Mouse (Mus musculus) liver, embryonic 14.5 days (tissue): ENCODE data around the gene Adam17. TPM values are rescaled to one million over a fixed set of nuclear protein-coding genes. Genes with fewer than 3 reads are reported as not detected.
A peak's percentile ranks its signal among the peaks of the same experiment; 100 is the strongest.

Experiments
- ATAC-seq: fragments of 200-750 bp; cut with Nextera tagmentation; 2 replicates; pipeline ENCODE4 v1.8.0; 2017; ENCODE audit warnings: moderate number of reproducible peaks, mild to moderate bottlenecking, moderate library complexity; ENCODE audit not compliant: insufficient read depth
- DNase-seq, 3 experiments: peaks; one replicate each; pipeline ENCODE4 v3.0.0-alpha.2; 2012 to 2013; ENCODE audit warnings: low read depth in 3 of 3, low spot score in 3 of 3
- H3K27ac ChIP-seq: fragments of 300-500 bp; sonication (generic); 2 replicates; pipeline ENCODE4 v1.5.1; 2014; ENCODE audit warnings: moderate library complexity, mild to moderate bottlenecking, control low read depth, inconsistent platforms
- H3K27me3 ChIP-seq: fragments of 300-500 bp; sonication (generic); 2 replicates; pipeline ENCODE4 v1.6.1; 2014; ENCODE audit warnings: mild to moderate bottlenecking, low read length, moderate library complexity; ENCODE audit not compliant: control insufficient read depth, insufficient read depth
- H3K36me3 ChIP-seq: fragments of 300-500 bp; sonication (generic); replicated peaks from 2 replicates; pipeline ENCODE4 v1.6.1; 2014; ENCODE audit warnings: low read depth; ENCODE audit not compliant: control insufficient read depth, insufficient read depth
- H3K4me1 ChIP-seq, 2 experiments: fragments of 200-500 bp in 1 of 2; fragments of 300-500 bp in 1 of 2; sonication (generic) in 1 of 2; replicated peaks; 2 replicates each; pipeline ENCODE4 v1.6.1; 2012 to 2014; ENCODE audit warnings: antibody characterized with exemption in 1 of 2, inconsistent platforms in 1 of 2, low read length in 1 of 2; ENCODE audit not compliant: control insufficient read depth in 2 of 2, insufficient read depth in 2 of 2
- H3K4me2 ChIP-seq: fragments of 300-500 bp; sonication (generic); 2 replicates; pipeline ENCODE4 v1.6.1; 2014; ENCODE audit warnings: low read depth, mild to moderate bottlenecking, control low read depth, moderate library complexity
- H3K4me3 ChIP-seq, 2 experiments: fragments of 200-500 bp in 1 of 2; fragments of 300-500 bp in 1 of 2; sonication (generic) in 1 of 2; 2 replicates each; pipeline ENCODE4 v1.5.1; 2012 to 2014; ENCODE audit warnings: low read depth in 2 of 2, low read length in 2 of 2, mild to moderate bottlenecking in 2 of 2, control low read depth in 1 of 2, inconsistent platforms in 1 of 2, moderate library complexity in 1 of 2; ENCODE audit not compliant: insufficient read depth in 1 of 2
- H3K9ac ChIP-seq: fragments of 300-500 bp; sonication (generic); replicated peaks from 2 replicates; pipeline ENCODE4 v1.6.1; 2014; ENCODE audit warnings: mild to moderate bottlenecking, control low read depth, moderate library complexity
- H3K9me3 ChIP-seq: fragments of 300-500 bp; sonication (generic); 2 replicates; pipeline ENCODE4 v1.6.1; 2016; ENCODE audit warnings: low read length, mixed read lengths; ENCODE audit not compliant: control insufficient read depth
- CTCF ChIP-seq: IDR thresholded peaks from 2 replicates; pipeline ENCODE4 v1.5.1; 2016; ENCODE audit warnings: antibody characterized with exemption, low read depth, control low read depth
- EP300 ChIP-seq: IDR thresholded peaks from 2 replicates; pipeline ENCODE4 v1.6.1; 2016; ENCODE audit warnings: antibody characterized with exemption, low read depth
- WGBS: fragments of 180-500 bp; shearing (Covaris S2); extraction: QIAGEN DNeasy Blood & Tissue Kit; methylation state at CpG from one replicate; pipeline ENCODE4 v1.1.7; 2014; ENCODE audit not compliant: insufficient replicate concordance; 5-methylcytosine and 5-hydroxymethylcytosine counted together
- polyA plus RNA-seq, 2 experiments: library from polyadenylated mRNA; depleted of rRNA in 1 of 2; stranded (reverse) in 1 of 2; unstranded in 1 of 2; fragments of >200 nt; fragmentation: Nextera tagmentation in 1 of 2; extraction: Ambion mirVana in 1 of 2; gene quantifications; 2 replicates each; pipeline versions ENCODE4 v1.2.1 to v1.2.3; 2012 to 2014

Adam17 gene
- polyA plus RNA-seq, 2 experiments: 9.4 to 14.0 TPM

GRCm38 (mm10) chr12:21286712-21287650 is 86.5 kb downstream of the Adam17 start:
- WGBS: 11% methylated on average over 18 of the region's 18 CpGs
- Histone ChIP-seq H3K27ac (peak overlapping the region; percentile 66), H3K27me3 (no peaks in the 10 kb centered on the region), H3K9ac (peak overlapping the region; percentile 91), H3K4me2 (peak overlapping the region; percentile 99), H3K4me3 (peak overlapping the region; percentile 94 to 95), H3K36me3 (peaks cover 5% of the 10 kb centered on the region; the same call in 1 of the 2 replicates), H3K4me1 (peaks cover 12 to 15% of the 10 kb centered on the region in 2 experiments), H3K9me3 (no peaks in the 10 kb centered on the region)
- no peak for ATAC-seq
- no peak for DNase-seq
- TF ChIP-seq CTCF (no peak), EP300 (no peak)

GRCm38 (mm10) chr12:21286243-21286622 is 87.2 kb downstream of the Adam17 start, which contains the start of gene Itgb1bp1:
Gene Itgb1bp1 (minus strand): TSS chr12:21286284.
- TF ChIP-seq CTCF: no peak
- no peak for TF ChIP-seq EP300
- 0% methylated on average over 28 of the region's 28 CpGs for WGBS

GRCm38 (mm10) chr12:21285508-21286242 is 87.8 kb downstream of the Adam17 start:
- H3K9me3 ChIP-seq: no peaks in the 10 kb centered on the region
- under 1% methylated on average over 47 of the region's 47 CpGs for WGBS
- TF ChIP-seq EP300: no peak
- no peak for TF ChIP-seq CTCF
- peak overlapping the region; percentile 91 for H3K9ac ChIP-seq
- H3K4me3 ChIP-seq: peak overlapping the region; percentile 94 to 95
- ATAC-seq (peak; percentile 81), DNase-seq (no peak)
- no peaks in the 10 kb centered on the region for H3K27me3 ChIP-seq
- H3K27ac ChIP-seq: peak overlapping the region; percentile 57
- peak overlapping the region; percentile 99 for H3K4me2 ChIP-seq
- H3K4me1 ChIP-seq: peaks cover 12 to 15% of the 10 kb centered on the region in 2 experiments
- H3K36me3 ChIP-seq: peaks cover 5% of the 10 kb centered on the region; the same call in 1 of the 2 replicates

More at GRCm38 (mm10) chr12:21286243-21286622, 87.2 kb downstream of the Adam17 start, which contains the start of gene Itgb1bp1:
- H3K27ac ChIP-seq: peak within 1 kb of the TSS; percentile 66
- DNase-seq (peak; percentile 96), ATAC-seq (peak; percentile 93)
- peak within 1 kb of the TSS; percentile 94 to 95 for H3K4me3 ChIP-seq
- peaks cover 5% of the 10 kb centered on the region; the same call in 1 of the 2 replicates for H3K36me3 ChIP-seq
- H3K9me3 ChIP-seq: no peaks in the 10 kb centered on the region
- peak within 1 kb of the TSS; percentile 99 for H3K4me2 ChIP-seq
- H3K4me1 ChIP-seq: peaks cover 12 to 15% of the 10 kb centered on the region in 2 experiments
- no peaks in the 10 kb centered on the region for H3K27me3 ChIP-seq
- peak within 1 kb of the TSS; percentile 91 for H3K9ac ChIP-seq

GRCm38 (mm10) chr12:21284761-21285441 is 88.5 kb downstream of the Adam17 start, which contains the start of gene Cpsf3:
Gene Cpsf3 (plus strand): TSS chr12:21285391.
- H3K9me3 ChIP-seq: no peaks in the 10 kb centered on the region
- no peaks in the 10 kb centered on the region for H3K27me3 ChIP-seq
- 50% methylated on average over 11 of the region's 11 CpGs for WGBS
- TF ChIP-seq CTCF (peak; percentile 47), EP300 (no peak)
- peak within 1 kb of the TSS; percentile 91 for H3K9ac ChIP-seq
- DNase-seq (no peak), ATAC-seq (no peak)
- H3K4me2 ChIP-seq: peak within 1 kb of the TSS; percentile 99
- peak within 1 kb of the TSS; percentile 57 for H3K27ac ChIP-seq
- H3K4me3 ChIP-seq: peak within 1 kb of the TSS; percentile 94 to 95
- peaks cover 12 to 15% of the 10 kb centered on the region in 2 experiments for H3K4me1 ChIP-seq
- H3K36me3 ChIP-seq: no peaks in the 10 kb centered on the region
